1 mouse cellular context compared by ENCODE assay signal in the genomic region with DNA sequence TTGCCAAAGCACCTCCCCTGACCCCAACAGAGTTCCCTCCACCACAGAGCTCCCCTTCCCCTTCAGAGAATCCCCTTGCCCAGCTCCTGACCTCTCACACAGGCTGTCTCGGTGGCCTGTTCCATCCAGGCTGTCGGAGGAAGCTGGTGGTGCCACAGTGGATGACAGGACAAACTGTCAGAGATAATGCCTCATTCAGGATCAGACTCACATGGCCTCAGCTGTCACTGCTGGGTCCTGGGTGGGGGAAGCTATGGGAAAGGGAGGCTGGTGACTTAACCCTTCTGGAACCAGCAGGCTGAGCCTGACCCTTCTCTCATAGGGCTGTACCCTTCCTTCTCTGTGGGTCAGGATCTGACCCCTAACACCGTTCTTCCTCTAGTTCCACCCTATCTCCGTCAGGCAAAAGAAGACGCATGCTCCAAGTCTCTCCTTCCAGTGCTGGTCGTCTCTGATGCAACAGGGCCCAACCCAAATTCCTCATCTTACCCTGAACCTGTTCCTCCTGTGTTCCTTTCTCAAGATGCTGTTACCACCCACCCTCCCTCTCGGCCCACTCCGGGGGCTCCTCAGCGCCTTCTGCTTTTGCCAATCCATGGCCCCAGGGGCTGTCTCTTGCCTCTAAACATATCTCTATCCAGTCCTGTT.
TF ChIP-seq lines count a peak whose summit lies in the region.

No protein-coding gene starts in this region.

TF ChIP-seq in CH12.LX, 34 proteins besides CTCF, POLR2A, EP300 and RAD21 (continued from another document):
- TF ChIP-seq E2F4 (IDR thresholded peaks at IDR 0.05; ENCODE audit: insufficient replicate concordance, low read depth, low read length) (no peak), MAX (IDR thresholded peaks at IDR 0.05; ENCODE audit: low read length) (no peak), RCOR1 (conservative IDR thresholded peaks at IDR 0.05; ENCODE audit: low read depth, low read length) (no peak), KAT2A (IDR thresholded peaks at IDR 0.05; ENCODE audit: insufficient replicate concordance, low read length) (no peak), MAZ (IDR thresholded peaks at IDR 0.05; ENCODE audit: low read depth, low read length) (no peak), MYC (IDR thresholded peaks at IDR 0.05; ENCODE audit: low read depth, low read length) (no peak), NELFE (IDR thresholded peaks at IDR 0.05; ENCODE audit: low read depth, low read length) (no peak), CHD1 (IDR thresholded peaks at IDR 0.05; ENCODE audit: low read depth, low read length) (no peak), ZMIZ1 (IDR thresholded peaks at IDR 0.05; ENCODE audit: low read depth, low read length) (no peak), ZKSCAN1 (IDR thresholded peaks at IDR 0.05; ENCODE audit: borderline replicate concordance, low read depth, low read length) (no peak), MEF2A (IDR thresholded peaks at IDR 0.05; ENCODE audit: borderline replicate concordance, low read depth, low read length) (no peak), USF1 (IDR thresholded peaks at IDR 0.05; ENCODE audit: low read depth, low read length) (no peak)
